Mouse (Mus musculus) cerebellum, postnatal 14 days (tissue): Measurements from ENCODE around the gene Dner.

Experiments used
- DNase-seq, 2 experiments: peaks; one replicate each; pipeline ENCODE4 v3.0.0; 2021; ENCODE audit warnings: mixed read lengths in 2 of 2

Gene Dner

DNA sequence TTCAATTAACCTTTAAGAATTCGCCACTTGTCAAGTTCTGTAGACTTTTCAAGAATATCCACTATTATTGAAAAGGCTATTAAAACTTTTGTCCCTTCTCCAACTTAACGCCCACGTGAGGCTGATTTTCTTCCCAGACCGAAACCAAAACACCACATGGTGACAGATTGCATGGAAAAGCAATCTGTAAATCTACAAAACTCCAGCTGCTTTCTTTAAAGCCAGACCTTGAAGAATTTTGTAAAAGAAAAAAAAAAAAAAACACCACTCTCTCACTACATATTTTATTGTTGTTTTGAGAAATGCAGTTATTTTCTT is 173.1 kb downstream of the Dner start:
- no peak for DNase-seq

DNA sequence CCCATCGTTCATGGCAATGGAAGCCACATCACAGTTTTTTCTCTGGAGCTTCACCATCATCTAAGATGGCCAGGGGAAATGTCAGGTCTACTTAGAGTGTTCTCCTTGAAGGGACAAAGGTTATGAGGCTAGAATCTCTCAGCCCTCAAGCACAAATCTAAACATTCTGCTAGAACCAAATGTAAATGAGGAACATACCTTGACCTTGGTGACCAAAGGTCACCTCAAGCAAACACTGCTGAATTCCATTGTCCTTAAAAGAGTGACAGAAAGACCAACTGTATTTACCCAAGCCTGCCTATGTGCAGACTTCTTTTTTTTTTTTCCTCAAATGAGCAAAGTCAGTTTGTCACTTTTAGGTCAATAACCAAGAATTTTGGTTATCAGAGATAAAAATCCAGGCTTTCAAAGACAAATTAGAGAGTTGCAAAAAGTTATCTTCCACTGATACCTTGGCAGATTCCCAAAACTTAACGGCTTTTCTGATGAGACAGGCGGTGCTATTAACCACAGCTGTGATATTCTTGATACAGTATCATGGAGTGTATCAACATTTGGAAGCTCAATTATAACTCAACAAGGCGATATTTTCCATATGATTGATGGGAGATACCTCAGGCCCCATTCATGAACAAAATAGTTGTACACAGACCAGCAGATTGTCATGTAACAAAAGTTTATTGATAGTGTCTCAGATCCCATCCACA is 173.6 kb downstream of the Dner start:
- no peak for DNase-seq

DNA sequence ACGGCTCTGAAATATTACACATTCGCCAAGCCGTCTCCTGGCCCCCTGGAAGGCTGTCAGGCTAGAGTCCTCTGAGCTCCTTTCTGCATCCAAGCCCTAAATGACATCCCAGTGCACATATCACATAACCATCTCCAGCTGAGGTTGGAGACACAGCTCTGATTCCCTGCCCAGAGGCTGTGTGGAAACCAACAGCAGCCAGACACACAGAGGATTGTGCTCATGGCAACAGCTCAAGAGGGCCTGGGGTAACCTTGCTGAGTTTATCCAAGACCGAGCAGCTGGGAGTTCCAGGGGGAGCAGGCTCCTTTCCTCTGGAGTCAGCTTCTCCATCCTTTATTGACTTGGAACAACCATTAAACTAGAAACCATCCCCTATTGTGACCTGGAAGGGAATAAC is 177.7 kb downstream of the Dner start:
- DNase-seq: no peak

DNA sequence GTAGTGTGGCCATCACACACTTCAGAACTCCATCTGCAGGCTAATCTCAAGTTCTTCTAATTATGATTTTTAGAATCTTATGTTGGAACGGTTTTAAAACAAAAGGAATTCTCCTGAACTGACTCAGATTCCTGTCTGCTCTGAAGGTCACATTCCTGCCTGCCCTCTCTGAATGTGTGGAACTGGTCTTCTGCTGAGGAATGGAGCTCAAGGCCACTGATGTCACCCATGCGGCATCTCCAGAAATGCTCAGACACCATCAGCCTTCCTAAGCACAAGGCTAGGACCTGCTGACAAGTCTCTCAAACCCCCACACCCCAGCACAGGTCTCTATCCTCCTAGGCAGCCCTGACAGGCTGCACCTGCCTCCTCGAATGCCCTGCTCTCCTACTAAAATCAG is 182.8 kb downstream of the Dner start:
- DNase-seq: no peak

DNA sequence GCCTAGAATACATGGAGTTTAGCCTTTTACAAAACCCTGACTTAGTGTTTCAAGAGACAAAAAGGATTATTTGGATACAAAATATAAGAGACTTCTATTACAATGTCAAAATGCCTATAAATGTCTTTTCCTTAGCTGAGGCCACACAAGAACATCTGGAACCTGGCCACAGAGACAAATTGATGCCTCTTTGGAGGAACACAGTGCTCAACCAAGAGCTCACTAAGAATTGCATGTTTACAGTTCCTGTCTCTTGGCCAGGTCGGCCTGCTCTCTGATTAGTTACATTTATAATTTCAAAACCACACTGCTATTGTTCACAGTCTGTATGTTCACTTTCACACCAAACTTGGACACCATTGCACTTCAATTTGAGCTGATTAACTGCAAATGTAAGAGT is 187.5 kb downstream of the Dner start:
- no peak for DNase-seq

DNA sequence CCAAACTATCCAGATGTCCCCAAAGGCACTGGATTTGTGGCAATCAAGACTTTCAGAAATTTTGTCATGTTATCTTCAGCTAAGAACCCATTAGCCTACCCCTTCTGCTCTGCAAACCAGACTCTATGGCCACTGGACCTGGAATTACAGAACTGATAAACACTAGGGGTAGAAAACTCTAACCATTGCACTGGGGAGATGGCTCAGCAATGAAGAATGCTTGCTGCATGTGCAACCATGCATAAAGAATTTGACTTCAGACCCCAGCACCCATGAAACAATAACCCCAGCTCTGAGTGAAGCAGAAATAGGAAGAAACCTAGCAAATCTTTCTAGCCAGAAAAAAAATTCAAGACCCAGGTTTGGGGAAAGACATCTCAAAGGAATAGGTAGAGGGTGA is 188.5 kb downstream of the Dner start:
- DNase-seq: no peak

DNA sequence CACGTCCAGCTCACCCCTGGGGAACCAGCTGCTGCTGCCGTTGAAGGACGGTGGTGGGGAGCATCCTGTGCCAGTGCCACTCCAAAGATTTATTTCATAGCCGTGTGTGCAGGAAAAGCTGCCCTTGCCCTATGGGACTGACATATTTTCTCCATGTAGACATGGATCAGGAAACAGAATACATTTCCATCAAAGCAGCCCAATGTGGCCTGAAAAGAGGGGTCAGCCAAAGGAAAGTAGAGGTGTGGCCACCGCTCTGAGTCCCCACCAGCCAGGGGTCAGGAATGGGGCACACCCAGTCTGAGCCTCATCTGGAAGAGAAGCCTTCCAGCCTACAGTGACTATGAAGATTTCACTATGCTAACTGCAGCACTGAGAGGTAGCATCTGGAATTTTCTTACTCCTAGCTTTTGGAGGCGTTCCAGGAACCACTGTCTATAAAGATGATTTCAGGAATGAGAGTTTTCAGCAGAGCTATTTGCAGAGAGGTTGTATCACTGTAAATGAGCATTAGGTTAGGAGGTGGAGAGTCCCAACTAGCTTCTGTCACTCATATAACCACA is 189.0 kb downstream of the Dner start:
- no peak for DNase-seq

DNA sequence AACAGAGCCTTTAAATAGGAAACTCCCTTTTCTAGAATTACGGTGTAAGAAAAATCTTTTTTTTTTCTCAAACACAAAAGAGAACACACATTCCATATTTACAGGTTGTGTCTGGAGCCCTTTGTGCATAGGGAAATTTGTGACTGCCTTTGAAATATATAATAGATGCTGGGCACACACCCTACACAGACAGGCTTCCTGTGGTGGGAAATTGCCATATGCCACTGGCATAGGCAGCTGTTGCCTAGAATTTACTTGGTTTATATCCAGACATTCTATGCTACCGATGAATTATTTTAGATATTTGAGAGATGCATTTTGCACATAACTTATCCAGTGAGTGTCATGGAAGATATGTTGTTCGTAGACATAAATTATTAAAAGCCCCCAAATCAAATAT is 195.3 kb downstream of the Dner start:
- DNase-seq: no peak

DNA sequence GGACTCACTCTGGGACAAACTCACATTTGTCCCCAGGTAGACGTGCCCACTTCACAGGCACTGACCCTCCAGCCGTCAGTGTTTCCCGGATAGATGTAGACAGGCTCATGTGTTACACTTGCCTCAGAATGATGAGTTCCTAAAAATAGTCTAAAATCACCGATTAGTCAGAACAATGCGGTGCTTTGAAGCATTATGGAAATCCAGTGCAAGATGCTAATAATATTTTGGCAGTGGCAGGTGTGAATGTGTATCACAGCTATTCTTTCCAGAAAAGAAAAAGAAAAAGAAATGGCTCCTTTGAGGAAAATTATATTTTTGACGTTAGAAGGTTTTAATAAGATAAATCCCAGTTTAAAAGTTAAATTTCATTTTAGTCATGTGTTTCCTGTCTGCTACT is 204.3 kb downstream of the Dner start:
- DNase-seq: no peak

DNA sequence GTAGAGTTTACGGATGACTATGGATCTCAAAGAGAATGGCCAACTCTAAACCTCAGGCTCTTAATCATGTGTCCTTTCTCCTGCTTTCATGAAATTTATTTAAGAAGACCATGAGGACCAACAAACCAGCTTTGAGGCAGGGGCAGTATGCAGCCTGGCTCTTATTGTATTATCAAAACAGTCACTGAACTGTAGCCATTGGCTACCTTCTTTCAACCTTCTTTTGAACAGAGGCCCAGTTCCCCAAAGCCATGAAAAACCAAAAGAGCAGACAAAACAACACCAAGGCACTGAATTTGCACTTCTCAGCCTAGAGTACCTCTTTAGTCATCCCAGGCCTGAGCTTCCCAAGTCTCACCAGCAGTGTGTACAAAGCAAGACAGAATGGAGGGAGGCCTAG is 207.5 kb downstream of the Dner start:
- DNase-seq: no peak

DNA sequence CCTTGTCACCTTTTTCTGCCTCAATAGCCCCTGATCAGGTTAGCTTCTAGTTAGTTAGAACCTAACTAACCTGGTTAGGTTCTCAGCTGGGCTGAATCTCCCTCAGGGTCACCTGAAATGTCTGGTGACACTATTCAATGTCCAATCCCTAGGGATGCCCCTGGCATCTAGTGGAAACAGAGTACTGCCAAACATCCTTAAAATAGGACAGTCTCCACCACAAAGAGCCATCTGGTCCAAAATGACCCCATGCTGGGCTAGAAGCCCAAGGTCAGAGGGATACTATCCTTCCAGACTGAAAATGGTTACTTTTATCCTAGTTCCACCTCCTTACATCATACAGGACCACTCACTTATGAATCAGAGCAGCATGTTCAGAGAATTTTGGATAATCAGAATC is 211.0 kb downstream of the Dner start:
- peak; percentile 84 to 89 for DNase-seq

DNA sequence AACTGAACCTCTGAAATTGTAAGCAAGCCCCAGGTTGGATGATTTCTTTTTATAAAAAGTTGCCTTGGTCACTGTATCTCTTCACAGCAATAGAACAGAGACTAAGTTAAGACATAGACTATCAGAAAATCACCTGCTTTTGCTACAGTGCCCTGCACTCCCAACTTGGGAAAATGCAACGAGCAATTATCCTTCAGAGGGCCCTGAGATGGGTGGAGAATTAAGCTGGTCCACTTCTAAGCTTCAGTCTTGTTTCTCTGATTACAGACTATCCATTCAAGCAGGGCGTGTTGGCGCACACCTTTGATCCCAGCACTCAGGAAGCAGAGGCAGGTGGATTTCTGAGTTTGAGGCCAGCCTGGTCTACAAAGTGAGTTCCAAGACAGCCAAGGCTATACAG is 211.4 kb downstream of the Dner start:
- DNase-seq: no peak

DNA sequence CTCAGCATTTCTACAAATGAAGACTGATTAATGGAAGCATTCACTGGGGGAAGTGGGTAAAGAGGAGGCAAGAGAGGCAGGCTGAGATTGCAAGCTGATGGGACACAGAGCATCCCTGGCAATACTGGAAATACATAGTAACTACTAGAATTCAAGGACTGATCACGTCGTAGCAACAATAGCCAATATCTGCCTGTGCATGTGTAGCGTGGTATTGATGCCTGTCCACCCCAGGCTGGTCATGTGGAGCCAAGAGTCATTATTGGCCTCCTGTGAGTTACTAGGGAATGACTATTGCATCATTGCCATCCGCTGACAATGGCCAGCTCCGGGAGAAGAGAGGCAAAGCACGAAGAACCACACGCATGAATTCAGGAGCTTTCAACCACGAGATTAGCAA is 216.0 kb downstream of the Dner start:
- DNase-seq: no peak

DNA sequence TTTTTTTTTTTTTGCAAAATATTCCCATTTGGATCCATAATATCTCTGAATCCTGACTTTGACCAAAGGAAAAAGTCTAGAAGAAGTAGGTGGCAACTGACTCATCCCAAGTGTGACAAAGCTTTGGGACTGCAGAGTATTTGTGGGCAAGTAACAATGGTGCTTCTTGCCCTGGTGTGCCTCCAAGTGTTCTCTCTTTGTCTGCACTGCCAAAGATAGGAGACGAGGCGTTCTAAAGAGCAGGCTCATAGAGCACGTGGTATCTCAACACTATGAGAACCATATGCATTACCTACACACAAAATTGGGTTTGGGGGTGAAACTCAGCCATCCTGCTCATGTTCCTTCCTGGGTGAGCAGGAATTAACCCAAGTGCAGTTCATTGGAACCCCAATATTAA is 221.7 kb downstream of the Dner start:
- no peak for DNase-seq

DNA sequence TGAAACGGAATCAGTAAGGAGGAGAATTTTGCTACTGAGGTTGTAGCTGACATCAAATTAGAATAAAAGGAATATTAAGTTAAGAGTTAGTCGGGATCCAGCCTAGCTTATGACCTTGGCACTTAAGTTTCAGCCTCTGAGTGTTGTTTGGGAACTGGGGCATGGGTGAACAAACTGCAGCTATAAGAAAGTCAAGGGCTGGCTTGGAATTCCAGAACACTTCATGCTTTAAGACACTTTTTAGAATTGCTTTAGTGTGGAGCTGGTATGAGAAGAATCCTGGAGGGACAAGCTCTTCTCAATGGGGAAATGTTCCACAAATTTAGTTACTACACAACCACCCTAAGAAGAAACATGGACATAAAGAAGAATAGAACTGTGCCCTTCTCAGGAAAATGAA is 223.8 kb downstream of the Dner start:
- no peak for DNase-seq

DNA sequence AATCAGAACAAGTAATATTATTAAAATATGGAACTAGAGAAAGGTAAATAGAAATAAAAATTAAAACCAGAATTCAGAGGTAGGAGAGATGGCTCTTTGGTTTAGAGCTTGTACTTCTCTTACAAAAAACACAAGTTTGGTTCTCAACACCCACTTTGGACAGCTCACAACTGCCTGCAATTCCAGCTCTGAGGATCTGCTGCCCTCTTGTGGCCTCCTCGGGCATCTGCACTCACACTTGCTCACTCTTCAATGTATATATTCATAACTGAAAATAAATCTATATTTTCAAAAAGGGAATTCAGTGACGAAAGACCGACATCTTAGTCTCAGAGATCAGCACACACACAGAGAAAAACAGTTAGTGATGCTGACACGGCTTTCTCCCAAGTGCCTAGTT is 225.7 kb downstream of the Dner start:
- DNase-seq: peak in 1 of 2 experiments; percentile 25

DNA sequence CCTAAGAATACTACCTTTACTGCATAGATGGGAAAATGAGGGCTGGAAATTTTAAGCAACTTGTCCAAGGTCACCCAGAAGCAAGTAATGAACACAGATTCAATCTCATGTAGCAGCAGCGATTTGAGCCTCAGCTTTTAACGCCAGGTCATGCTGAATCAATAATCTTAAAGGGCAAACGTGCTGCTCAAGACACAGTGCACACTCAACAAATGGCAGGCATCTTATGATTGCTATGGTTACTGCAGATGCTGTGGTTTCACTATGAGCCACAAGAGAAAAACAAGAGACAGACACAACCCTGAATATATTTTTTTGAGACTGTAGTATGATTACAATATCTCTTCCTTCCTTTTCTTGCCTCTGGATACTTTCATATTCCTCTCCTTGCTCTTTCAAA is 228.4 kb downstream of the Dner start:
- DNase-seq: no peak

DNA sequence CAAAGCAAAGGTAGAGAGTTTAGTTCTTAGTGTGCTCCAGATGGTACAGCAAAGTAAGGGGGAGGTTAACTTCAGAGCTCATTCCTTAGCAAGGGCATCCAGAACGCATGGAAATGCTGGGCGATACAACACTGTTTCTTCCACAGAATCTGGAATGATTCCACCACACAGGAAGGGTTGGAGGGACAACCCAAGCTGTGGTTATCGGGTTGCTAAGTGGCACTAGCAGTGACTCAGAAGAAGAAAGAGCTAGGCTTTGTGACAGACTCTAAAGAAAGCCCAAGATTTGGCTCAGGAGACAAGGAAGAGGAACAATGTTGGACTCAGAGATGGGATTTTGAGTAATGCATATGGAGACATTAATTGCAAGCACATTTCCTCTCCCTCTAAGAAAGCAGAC is 231.3 kb downstream of the Dner start:
- no peak for DNase-seq

DNA sequence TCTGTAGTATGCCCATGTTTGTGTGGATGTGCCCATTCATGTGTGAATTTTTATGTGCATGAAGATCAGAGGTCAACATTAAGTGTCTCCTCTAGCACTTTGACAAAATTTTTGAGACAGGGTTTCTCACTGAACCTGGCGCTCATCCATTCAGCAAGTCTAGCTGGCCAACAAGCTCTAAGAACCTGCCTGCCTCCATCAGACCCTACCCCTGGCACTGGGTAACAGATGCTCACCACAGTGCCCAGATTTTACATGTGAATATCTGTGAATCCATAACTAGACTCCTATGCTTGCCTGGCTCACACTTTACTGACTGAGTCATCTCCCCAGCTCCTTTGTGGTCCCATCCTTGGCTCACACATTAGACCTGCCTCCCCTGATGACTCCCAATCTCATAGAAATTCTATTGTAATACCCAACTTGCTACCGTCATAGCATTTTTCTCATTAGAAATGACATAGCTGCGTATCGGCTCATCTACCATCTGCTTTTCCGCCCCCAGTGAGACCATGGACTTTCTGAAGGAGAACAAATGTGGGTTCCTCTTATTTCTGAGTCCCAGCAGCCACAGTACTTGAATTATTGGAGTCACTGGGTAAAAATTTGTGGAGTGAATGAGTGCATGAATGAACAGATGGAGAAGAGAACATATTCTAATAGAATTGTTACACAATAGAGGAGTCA is 231.9 kb downstream of the Dner start:
- DNase-seq: peak; percentile 42 to 44

DNA sequence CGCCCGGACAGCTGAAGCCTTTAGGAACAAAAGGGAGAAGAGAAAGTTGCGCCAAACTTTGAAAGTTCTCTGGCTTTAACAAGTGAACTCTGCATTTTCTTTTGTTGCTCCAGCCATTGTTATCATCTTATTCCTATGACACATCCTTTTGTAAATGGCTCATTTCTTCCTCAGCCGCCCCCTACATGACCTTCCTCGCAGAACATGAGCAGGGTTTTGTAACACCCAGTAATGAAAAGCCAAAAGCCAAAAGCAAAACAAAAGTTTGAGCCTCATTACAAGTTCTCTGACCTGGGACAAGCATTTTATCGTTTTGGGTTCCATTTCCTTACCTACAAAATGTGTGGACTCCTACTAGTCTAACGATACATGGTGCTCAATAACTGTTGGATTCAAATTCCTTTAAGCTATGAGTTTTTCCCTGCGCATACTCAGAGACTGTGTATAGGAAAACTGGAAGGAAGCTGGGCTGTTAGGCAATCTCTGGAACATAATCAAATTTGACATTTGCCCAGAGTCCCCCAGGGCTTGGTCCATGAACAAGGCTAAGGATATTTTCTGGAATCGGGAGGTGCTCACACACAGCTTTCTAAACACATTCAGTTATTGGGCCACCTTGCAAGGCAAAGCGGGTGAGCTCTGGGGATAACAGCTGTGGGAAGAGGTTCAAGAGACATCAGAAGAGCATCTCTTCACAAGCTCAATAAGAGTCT is 246.3 kb downstream of the Dner start:
- peak; percentile 17 to 28 for DNase-seq

DNA sequence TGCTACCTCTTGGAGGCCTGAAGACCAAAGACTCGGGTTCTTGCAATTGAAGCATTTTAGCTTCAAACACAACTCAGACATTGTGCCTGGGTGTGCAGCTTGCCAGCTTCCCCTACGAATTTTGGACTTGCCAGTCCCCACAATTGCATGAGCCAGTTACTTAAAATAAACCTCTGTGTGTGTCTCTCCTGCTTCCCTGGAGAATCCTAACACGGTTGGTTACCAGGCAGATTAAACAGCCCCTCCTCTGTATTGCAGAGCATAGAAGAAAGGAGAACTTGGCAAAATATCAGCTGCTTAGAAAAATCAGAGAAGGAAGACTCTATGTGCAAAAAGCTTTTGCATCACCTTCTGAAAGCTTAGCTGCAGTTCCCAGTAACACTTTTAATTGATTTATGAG is 252.4 kb downstream of the Dner start:
- DNase-seq: no peak

DNA sequence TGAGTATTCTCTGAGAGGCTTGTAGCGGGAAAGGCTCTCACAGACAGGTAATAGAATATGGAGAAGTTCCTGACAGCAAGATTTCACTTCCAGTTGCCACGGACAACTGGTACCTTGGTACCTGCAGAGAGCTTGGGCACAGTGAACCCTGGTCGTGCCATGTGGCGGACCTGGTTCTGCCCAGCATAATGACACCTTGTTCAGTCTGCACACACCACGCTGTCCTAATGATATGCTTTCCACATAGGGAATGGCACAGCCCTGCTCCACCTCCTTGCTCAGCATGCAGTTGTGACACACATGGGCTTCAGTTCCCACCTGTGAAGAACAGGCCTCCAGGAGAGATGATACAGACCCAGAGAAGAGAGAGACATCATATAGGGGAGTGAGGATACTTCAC is 253.0 kb downstream of the Dner start:
- DNase-seq: no peak

DNA sequence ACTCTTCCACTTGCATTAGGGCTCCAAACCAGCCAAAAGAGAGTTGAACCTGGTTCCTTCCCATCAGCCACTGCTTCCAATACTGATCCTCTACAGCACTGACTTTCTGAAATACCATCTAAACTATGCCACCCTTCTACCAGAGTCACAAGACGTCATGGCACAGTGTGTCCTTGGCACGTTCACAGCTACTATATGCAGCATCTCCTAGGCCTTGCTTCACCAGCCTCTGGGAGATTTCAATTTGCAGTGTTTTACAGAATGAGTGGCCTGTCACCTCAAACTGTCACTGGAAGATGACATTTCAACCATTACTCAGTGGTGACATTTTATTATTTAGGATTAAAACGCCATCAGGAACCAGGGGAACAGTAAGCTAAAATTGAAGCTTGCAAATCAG is 254.6 kb downstream of the Dner start:
- no peak for DNase-seq

DNA sequence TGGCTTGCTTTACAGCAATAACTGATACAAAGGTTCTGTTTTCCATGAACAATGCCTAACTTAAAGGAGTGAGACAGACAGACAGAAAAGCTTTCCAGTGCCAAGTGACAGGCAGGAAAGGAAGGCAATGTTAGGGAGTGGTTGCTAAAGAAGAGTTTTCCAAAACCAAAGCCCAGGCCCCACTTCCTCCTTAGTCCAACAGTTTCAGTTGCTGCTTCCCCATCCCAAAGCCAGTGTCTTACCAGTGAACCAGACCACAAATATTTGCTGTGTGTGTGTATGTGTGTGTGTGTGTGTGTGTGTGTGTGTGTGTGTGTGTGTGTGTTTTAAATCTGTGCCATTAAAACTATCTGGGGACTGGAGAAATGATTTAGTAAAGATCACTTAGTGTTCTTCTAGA is 258.5 kb downstream of the Dner start:
- DNase-seq: no peak
